Mouse (Mus musculus): ENCODE data around the gene Gga3. TPM values are rescaled to one million over a fixed set of nuclear protein-coding genes. Genes with fewer than 3 reads are reported as not detected.

The Gga3 gene
- total and polyA plus RNA-seq, 2 experiments = 1.7 to 8.3 TPM

DNA sequence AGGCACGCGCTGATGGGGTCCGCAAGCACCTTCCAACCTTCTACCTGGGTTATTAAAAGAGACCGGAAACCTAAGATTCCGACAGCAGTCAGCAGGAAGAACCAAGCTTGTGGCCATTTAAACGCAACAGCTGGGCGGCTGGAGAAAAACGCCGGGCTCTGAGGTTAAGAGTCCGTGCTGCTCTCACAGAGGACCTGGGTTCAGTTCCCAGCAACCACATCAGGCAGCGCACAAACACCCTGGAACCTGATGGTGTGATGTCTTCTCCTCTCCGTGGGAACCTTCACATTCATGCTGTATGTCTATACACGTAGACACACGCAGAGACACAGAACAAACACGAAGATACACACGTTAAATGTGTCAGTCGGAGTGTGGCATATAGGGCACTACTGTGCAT is 48.1 kb downstream of the Gga3 start:
- Histone ChIP-seq H3K79me2 (ENCODE audit: control insufficient read depth, insufficient read depth, low read length) (no peaks in the 10 kb centered on the region), H3K36me3 (ENCODE audit: control insufficient read depth, insufficient read depth, low read length) (no peaks in the 10 kb centered on the region), H3K27me3 (ENCODE audit: control insufficient read depth, insufficient read depth, low read length) (no peaks in the 10 kb centered on the region), H3K4me1 (ENCODE audit: control insufficient read depth, insufficient read depth, low read length) (no peaks in the 10 kb centered on the region), H3K4me3 (ENCODE audit: insufficient read depth, low read depth, low read length) (no peak overlapping the region), H3K27ac (replicated peaks; ENCODE audit: insufficient read depth, low read depth, low read length) (no peak overlapping the region), H3K9ac (ENCODE audit: low read depth, low read length) (no peak overlapping the region)
- WGBS = 84% methylated on average over 17 of the region's 17 CpGs
- TF ChIP-seq POLR2A (IDR thresholded peaks at IDR 0.05; ENCODE audit: extremely low read depth, insufficient read depth, low read length) (no peak), CTCF (IDR thresholded peaks at IDR 0.05; ENCODE audit: low read depth, low read length) (no peak)
- no peak for DNase-seq (ENCODE audit: extremely low read depth, low read depth, low spot score)

DNA sequence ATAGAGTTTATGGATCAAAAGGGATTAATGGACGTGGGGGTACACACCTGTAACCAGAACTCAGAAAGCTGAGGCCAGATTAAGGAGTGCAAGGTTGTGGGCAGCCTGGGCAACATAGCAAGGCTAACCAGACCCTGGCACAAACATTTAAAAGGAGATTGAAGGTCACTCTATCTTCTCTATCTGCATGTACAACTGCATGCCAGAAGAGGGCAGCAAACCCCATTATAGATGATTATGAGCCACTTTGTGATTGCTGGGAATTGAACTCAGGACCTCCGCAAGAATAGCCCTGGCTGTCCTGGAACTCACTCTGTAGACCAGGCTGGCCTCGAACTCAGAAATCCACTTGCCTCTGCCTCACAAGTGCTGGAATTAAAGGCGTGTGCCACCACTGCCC is 51.1 kb downstream of the Gga3 start:
- WGBS = 80% methylated on average over 4 of the region's 4 CpGs

GRCm38 (mm10) chr11:115543571-115543970 is 60.3 kb downstream of the Gga3 start:
- no peak overlapping the region for H3K9ac ChIP-seq (ENCODE audit: low read depth, low read length)
- no peaks in the 10 kb centered on the region for H3K79me2 ChIP-seq (ENCODE audit: control insufficient read depth, insufficient read depth, low read length)
- no peak overlapping the region for H3K27ac ChIP-seq (replicated peaks; ENCODE audit: insufficient read depth, low read depth, low read length)
- no peak for DNase-seq (ENCODE audit: extremely low read depth, low read depth, low spot score)
- no peaks in the 10 kb centered on the region for H3K36me3 ChIP-seq (ENCODE audit: control insufficient read depth, insufficient read depth, low read length)
- TF ChIP-seq POLR2A (IDR thresholded peaks at IDR 0.05; ENCODE audit: extremely low read depth, insufficient read depth, low read length) (no peak), CTCF (IDR thresholded peaks at IDR 0.05; ENCODE audit: low read depth, low read length) (no peak)
- no peak overlapping the region for H3K4me3 ChIP-seq (ENCODE audit: insufficient read depth, low read depth, low read length)
- H3K27me3 ChIP-seq (ENCODE audit: control insufficient read depth, insufficient read depth, low read length) = no peaks in the 10 kb centered on the region
- H3K4me1 ChIP-seq (ENCODE audit: control insufficient read depth, insufficient read depth, low read length) = no peaks in the 10 kb centered on the region
- 61% methylated on average over 4 of the region's 4 CpGs for WGBS

More for the DNA sequence above, 51.1 kb downstream of the Gga3 start:
- no peaks in the 10 kb centered on the region for H3K27me3 ChIP-seq (ENCODE audit: control insufficient read depth, insufficient read depth, low read length)
- DNase-seq (ENCODE audit: extremely low read depth, low read depth, low spot score) = peak; percentile 22
- no peaks in the 10 kb centered on the region for H3K79me2 ChIP-seq (ENCODE audit: control insufficient read depth, insufficient read depth, low read length)
- H3K4me1 ChIP-seq (ENCODE audit: control insufficient read depth, insufficient read depth, low read length) = no peaks in the 10 kb centered on the region
- no peak overlapping the region for H3K27ac ChIP-seq (replicated peaks; ENCODE audit: insufficient read depth, low read depth, low read length)
- H3K36me3 ChIP-seq (ENCODE audit: control insufficient read depth, insufficient read depth, low read length) = no peaks in the 10 kb centered on the region
- H3K9ac ChIP-seq (ENCODE audit: low read depth, low read length) = no peak overlapping the region
- H3K4me3 ChIP-seq (ENCODE audit: insufficient read depth, low read depth, low read length) = no peak overlapping the region
- TF ChIP-seq CTCF (IDR thresholded peaks at IDR 0.05; ENCODE audit: low read depth, low read length) (0 out of 2 replicates have a peak, but pooled peaks have one; percentile 21), POLR2A (IDR thresholded peaks at IDR 0.05; ENCODE audit: extremely low read depth, insufficient read depth, low read length) (no peak)

DNA sequence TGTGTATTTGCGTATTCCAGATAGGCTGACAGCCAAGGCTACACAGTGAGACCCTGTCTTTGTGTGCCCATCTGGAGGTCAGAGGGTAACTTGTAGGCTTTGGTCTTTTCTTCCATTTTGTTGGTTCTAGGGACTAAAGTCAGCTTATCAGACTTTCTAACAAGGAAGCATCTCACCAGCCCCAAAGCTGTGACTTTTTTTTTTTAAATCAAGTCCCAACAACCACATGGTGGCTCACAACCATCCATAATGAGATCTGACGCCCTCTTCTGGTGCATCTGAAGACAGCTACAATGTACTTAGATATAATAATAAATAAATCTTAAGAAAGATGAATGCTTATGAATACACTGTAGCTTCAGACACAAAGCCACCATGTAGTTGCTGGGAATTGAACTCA is 65.8 kb downstream of the Gga3 start:
- Histone ChIP-seq H3K9ac (ENCODE audit: low read depth, low read length) (no peak overlapping the region), H3K27ac (replicated peaks; ENCODE audit: insufficient read depth, low read depth, low read length) (no peak overlapping the region), H3K27me3 (ENCODE audit: control insufficient read depth, insufficient read depth, low read length) (no peaks in the 10 kb centered on the region), H3K4me3 (ENCODE audit: insufficient read depth, low read depth, low read length) (no peak overlapping the region), H3K79me2 (ENCODE audit: control insufficient read depth, insufficient read depth, low read length) (no peaks in the 10 kb centered on the region; the same call in 1 of the 2 replicates), H3K4me1 (ENCODE audit: control insufficient read depth, insufficient read depth, low read length) (peaks cover 4% of the 10 kb centered on the region; the same call in 1 of the 2 replicates), H3K36me3 (ENCODE audit: control insufficient read depth, insufficient read depth, low read length) (peaks cover 8% of the 10 kb centered on the region)
- DNase-seq (ENCODE audit: extremely low read depth, low read depth, low spot score) = no peak
- 57% methylated on average over 2 of the region's 2 CpGs for WGBS
- TF ChIP-seq POLR2A (IDR thresholded peaks at IDR 0.05; ENCODE audit: extremely low read depth, insufficient read depth, low read length) (no peak), CTCF (IDR thresholded peaks at IDR 0.05; ENCODE audit: low read depth, low read length) (no peak)

- no peak for TF ChIP-seq POLR2A (IDR thresholded peaks at IDR 0.05; ENCODE audit: extremely low read depth, insufficient read depth, low read length)
- TF ChIP-seq CTCF (IDR thresholded peaks at IDR 0.05; ENCODE audit: low read depth, low read length) = no peak
Measured at GRCm38 (mm10) chr11:115536856-115537568, 66.8 kb downstream of the Gga3 start.

More at GRCm38 (mm10) chr11:115536856-115537568, 66.8 kb downstream of the Gga3 start:
- DNase-seq (ENCODE audit: extremely low read depth, low read depth, low spot score) = no peak
- no peaks in the 10 kb centered on the region; the same call in 1 of the 2 replicates for H3K79me2 ChIP-seq (ENCODE audit: control insufficient read depth, insufficient read depth, low read length)
- no peak overlapping the region; the same call in 1 of the 2 replicates for H3K27ac ChIP-seq (replicated peaks; ENCODE audit: insufficient read depth, low read depth, low read length)
- 91% methylated on average over 10 of the region's 10 CpGs for WGBS
- H3K4me1 ChIP-seq (ENCODE audit: control insufficient read depth, insufficient read depth, low read length) = peaks cover 4% of the 10 kb centered on the region; the same call in 1 of the 2 replicates
- H3K36me3 ChIP-seq (ENCODE audit: control insufficient read depth, insufficient read depth, low read length) = peaks cover 15% of the 10 kb centered on the region
- no peak overlapping the region for H3K9ac ChIP-seq (ENCODE audit: low read depth, low read length)
- H3K4me3 ChIP-seq (ENCODE audit: insufficient read depth, low read depth, low read length) = no peak overlapping the region
- no peaks in the 10 kb centered on the region for H3K27me3 ChIP-seq (ENCODE audit: control insufficient read depth, insufficient read depth, low read length)

Data from liver, adult 2 months (tissue).